Mouse (Mus musculus) heart, postnatal 0 days (tissue): ENCODE data around the gene Ackr1. TPM values are rescaled to one million over a fixed set of nuclear protein-coding genes. Genes with fewer than 3 reads are reported as not detected.

Source experiments
- ATAC-seq: fragments of 200-750 bp; cut with Nextera tagmentation; 2 replicates; pipeline ENCODE4 v1.8.0; 2017; ENCODE audit warnings: low read depth, moderate number of reproducible peaks, moderate library complexity; ENCODE audit not compliant: insufficient read depth
- DNase-seq: peaks from one replicate; pipeline ENCODE4 v3.0.0-alpha.2; 2016; ENCODE audit warnings: low spot score
- H3K27ac ChIP-seq: fragments of 300-500 bp; sonication (generic); 2 replicates; pipeline ENCODE4 v1.5.1; 2014; ENCODE audit warnings: low read depth, mild to moderate bottlenecking
- H3K27me3 ChIP-seq: fragments of 300-500 bp; sonication (generic); 2 replicates; pipeline ENCODE4 v1.6.1; 2014; ENCODE audit warnings: low read length, mixed read lengths; ENCODE audit not compliant: control insufficient read depth, insufficient read depth
- H3K36me3 ChIP-seq: fragments of 300-500 bp; sonication (generic); replicated peaks from 2 replicates; pipeline ENCODE4 v1.6.1; 2014; ENCODE audit warnings: low read length, mixed read lengths; ENCODE audit not compliant: control insufficient read depth, insufficient read depth
- H3K4me1 ChIP-seq: fragments of 300-500 bp; sonication (generic); 2 replicates; pipeline ENCODE4 v1.6.1; 2014; ENCODE audit warnings: antibody characterized with exemption; ENCODE audit not compliant: control insufficient read depth, insufficient read depth
- H3K4me2 ChIP-seq: fragments of 300-500 bp; sonication (generic); 2 replicates; pipeline ENCODE4 v1.6.1; 2014; ENCODE audit warnings: low read depth, mild to moderate bottlenecking, low read length, moderate library complexity
- H3K4me3 ChIP-seq: fragments of 300-500 bp; sonication (generic); 2 replicates; pipeline ENCODE4 v1.5.1; 2014; ENCODE audit warnings: low read depth, low read length
- H3K9ac ChIP-seq: fragments of 300-500 bp; sonication (generic); replicated peaks from 2 replicates; pipeline ENCODE4 v1.6.1; 2014; ENCODE audit warnings: low read depth, low read length, mixed read lengths
- H3K9me3 ChIP-seq: fragments of 300-500 bp; sonication (generic); replicated peaks from 2 replicates; pipeline ENCODE4 v1.6.1; 2016; ENCODE audit warnings: low read length; ENCODE audit not compliant: control insufficient read depth
- CTCF ChIP-seq: IDR thresholded peaks from 2 replicates; pipeline ENCODE4 v1.5.1; 2016; ENCODE audit warnings: antibody characterized with exemption, control low read depth, low read depth
- EP300 ChIP-seq: IDR thresholded peaks from 2 replicates; pipeline ENCODE4 v1.6.1; 2016; ENCODE audit warnings: antibody characterized with exemption, low read depth
- WGBS: fragments of 180-500 bp; shearing (Covaris S2); extraction: QIAGEN DNeasy Blood & Tissue Kit; methylation state at CpG from one replicate; pipeline ENCODE4 v1.1.7; 2014; 5-methylcytosine and 5-hydroxymethylcytosine counted together
- polyA plus RNA-seq: library from polyadenylated mRNA; unstranded; fragments of >200 nt; fragmentation: Nextera tagmentation; extraction: Ambion mirVana; gene quantifications from 2 replicates; pipeline ENCODE4 v1.2.1, GENCODE M21; 2015
- total RNA-seq: library from RNA; depleted of rRNA; stranded (reverse); fragments of >200 nt; gene quantifications from 2 replicates; pipeline ENCODE4 v1.2.3, GENCODE M21; 2014; ENCODE audit warnings: low replicate concordance

Ackr1 gene
- total and polyA plus RNA-seq, 2 experiments from 2014 or later = 0.14 TPM; not detected in 1

DNA sequence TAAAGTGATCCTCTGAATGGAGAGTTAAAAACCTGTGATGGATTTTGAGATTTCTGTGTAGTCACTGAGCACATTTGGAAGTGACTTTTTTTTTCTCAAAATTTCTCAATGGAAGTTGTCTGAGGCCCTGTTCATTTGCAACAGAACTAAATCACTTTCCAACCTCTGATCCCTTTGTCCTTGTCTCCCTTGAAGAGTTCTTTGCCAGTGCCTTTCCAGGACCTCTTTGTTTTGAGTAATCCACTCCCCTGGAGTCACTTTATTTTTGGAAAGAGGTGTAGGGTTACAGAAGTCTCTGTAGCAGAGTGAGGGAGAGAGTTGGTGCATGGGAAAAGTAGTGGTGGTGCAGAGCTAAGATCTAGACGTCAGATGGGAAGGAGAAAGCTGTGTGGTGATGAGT, 15.0 kb upstream of the Ackr1 start:
- TF ChIP-seq CTCF (no peak), EP300 (no peak)
- Histone ChIP-seq H3K27ac (no peak overlapping the region), H3K27me3 (no peaks in the 10 kb centered on the region), H3K9ac (no peak overlapping the region), H3K9me3 (no peaks in the 10 kb centered on the region), H3K36me3 (no peaks in the 10 kb centered on the region), H3K4me2 (no peak overlapping the region), H3K4me1 (no peaks in the 10 kb centered on the region; the same call in 1 of the 2 replicates), H3K4me3 (no peak overlapping the region)
- ATAC-seq (no peak), DNase-seq (no peak)
- WGBS = 12% methylated on average over 1 of the region's 1 CpGs

DNA sequence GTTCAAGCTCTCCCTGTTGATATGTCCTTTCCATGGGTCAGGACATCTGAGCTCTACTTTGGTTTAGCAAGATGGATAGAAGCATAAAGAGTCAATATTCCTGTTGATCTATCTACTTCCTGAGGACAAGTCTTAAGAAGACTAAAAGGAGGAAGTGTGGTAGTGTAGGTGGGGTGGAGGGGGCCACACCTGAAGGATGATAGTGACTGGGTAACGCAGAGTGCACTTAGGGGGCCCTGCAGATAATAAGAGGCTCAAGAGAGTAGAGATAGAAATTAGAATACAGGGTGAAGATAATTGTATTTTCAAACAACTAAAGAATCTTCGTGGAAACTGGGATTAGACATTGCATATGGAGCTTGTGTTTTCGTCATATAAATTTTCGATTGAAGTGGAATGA, 11.6 kb upstream of the Ackr1 start:
- Histone ChIP-seq H3K9me3 (no peaks in the 10 kb centered on the region), H3K4me1 (no peaks in the 10 kb centered on the region; the same call in 1 of the 2 replicates), H3K36me3 (no peaks in the 10 kb centered on the region), H3K27me3 (no peaks in the 10 kb centered on the region), H3K27ac (no peak overlapping the region), H3K4me3 (no peak overlapping the region), H3K9ac (no peak overlapping the region), H3K4me2 (no peak overlapping the region)
- TF ChIP-seq CTCF (no peak), EP300 (no peak)
- DNase-seq (no peak), ATAC-seq (no peak)
- WGBS = 80% methylated on average over 4 of the region's 4 CpGs

DNA sequence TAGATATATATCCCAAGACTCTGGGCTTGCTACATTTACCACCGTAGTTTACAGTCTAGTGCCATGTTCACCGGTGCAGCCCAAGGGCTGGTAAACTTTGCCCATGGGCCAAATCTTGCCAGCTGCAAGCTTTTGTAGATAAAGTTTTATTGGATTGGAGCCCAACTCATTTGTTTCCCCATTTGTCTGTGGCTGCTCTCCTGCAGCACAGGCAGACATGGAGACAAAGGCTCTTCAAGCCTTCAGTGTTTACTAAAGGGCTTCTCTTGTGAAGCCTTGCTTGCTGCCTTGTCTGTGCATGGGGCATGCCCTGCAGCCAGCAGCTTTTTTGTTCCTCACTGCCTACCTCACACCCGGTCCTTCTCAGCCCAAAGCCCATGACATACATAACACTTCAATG, 10.4 kb upstream of the Ackr1 start:
- no peaks in the 10 kb centered on the region for H3K9me3 ChIP-seq
- H3K4me1 ChIP-seq = no peaks in the 10 kb centered on the region
- WGBS = 58% methylated on average over 3 of the region's 3 CpGs
- ATAC-seq (no peak), DNase-seq (no peak)
- H3K4me2 ChIP-seq = no peak overlapping the region
- no peaks in the 10 kb centered on the region for H3K36me3 ChIP-seq
- TF ChIP-seq CTCF = no peak
- TF ChIP-seq EP300 = no peak
- no peak overlapping the region for H3K27ac ChIP-seq
- no peaks in the 10 kb centered on the region for H3K27me3 ChIP-seq
- no peak overlapping the region for H3K9ac ChIP-seq
- no peak overlapping the region for H3K4me3 ChIP-seq

DNA sequence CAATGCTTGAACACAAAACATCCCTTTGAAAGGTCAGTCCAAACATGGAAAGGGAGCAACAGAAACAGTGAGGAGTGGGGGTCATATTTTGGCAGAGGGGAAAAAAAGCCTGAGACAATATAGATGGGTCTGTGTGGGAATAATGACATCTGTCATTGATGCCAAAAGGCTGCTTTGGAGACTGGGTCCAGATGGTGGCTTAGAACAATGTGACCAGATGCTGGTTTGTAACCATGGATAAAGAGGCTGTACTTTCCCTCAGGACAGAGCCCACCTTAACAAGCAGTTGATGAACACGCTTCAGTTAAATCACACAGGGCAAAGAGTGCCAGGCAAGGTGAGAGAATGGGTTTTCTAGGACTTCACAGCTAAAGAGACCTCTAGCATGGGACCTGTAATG, 8.9 kb upstream of the Ackr1 start:
- no peaks in the 10 kb centered on the region for H3K27me3 ChIP-seq
- DNase-seq (no peak), ATAC-seq (no peak)
- no peaks in the 10 kb centered on the region for H3K4me1 ChIP-seq
- H3K4me3 ChIP-seq = no peak overlapping the region
- no peaks in the 10 kb centered on the region for H3K9me3 ChIP-seq
- H3K27ac ChIP-seq = no peak overlapping the region
- TF ChIP-seq CTCF (no peak), EP300 (no peak)
- WGBS = 80% methylated on average over 1 of the region's 1 CpGs
- H3K9ac ChIP-seq = no peak overlapping the region
- no peaks in the 10 kb centered on the region for H3K36me3 ChIP-seq
- H3K4me2 ChIP-seq = no peak overlapping the region

DNA sequence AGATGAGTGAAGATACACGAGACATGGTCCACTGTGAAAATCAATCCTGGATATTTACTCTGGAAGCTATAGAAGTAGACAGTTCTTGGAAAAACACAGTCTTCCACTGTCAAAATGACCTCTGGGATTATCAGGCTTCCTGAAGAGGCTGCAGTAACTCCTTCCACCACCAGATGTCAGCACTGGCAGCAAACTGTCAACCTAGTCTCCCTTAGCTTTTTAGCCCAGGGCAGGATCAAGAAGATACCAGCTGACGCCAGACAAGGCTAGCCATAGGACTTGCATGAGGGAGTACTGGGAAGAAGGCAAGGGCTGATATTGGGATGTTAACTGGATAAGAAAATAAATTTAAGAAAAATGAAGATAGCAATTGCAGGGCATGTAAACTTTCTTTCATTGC, 6.0 kb upstream of the Ackr1 start:
- no peak overlapping the region for H3K27ac ChIP-seq

DNA sequence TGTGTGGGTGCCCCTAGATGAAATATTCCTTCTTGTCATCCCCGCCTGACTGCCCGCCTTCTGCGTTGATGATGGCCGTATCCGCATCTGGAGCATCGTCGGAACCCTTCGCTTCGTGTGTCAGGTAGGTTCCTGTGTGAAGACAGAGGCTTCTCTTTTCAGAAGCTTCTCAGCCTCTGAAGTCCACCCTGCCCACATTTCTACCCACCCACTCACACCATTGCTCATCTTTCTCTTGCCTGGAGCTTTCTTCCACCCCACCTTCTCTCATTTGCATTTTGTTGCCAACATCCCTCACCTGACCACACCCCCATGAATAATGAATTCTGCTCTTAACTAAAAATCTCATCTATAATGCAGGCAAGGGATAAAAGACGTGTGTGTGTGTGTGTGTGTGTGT, 3.5 kb upstream of the Ackr1 start:
- DNase-seq (no peak), ATAC-seq (no peak)
- Histone ChIP-seq H3K4me1 (no peaks in the 10 kb centered on the region), H3K4me3 (no peak overlapping the region), H3K36me3 (no peaks in the 10 kb centered on the region), H3K27ac (no peak overlapping the region), H3K9ac (no peak overlapping the region), H3K4me2 (no peak overlapping the region), H3K27me3 (no peaks in the 10 kb centered on the region), H3K9me3 (no peaks in the 10 kb centered on the region)
- TF ChIP-seq CTCF (no peak), EP300 (no peak)
- whole genome bisulfite sequencing = 87% methylated on average over 10 of the region's 10 CpGs

More for the DNA sequence above, 6.0 kb upstream of the Ackr1 start:
- no peak overlapping the region for H3K4me3 ChIP-seq
- H3K27me3 ChIP-seq = no peaks in the 10 kb centered on the region
- H3K4me1 ChIP-seq = no peaks in the 10 kb centered on the region
- no peak overlapping the region for H3K9ac ChIP-seq
- H3K4me2 ChIP-seq = no peak overlapping the region
- DNase-seq (peak; percentile 39), ATAC-seq (no peak)
- 2% methylated on average over 2 of the region's 2 CpGs for WGBS
- TF ChIP-seq CTCF (peak; percentile 93), EP300 (no peak)
- no peaks in the 10 kb centered on the region for H3K36me3 ChIP-seq
- no peaks in the 10 kb centered on the region for H3K9me3 ChIP-seq
